Mouse (Mus musculus): ENCODE data around the gene Atp5s.

Atp5s gene

GRCm38 (mm10) chr12:69777957-69778356 is 53.2 kb downstream of the Atp5s start:
- DNase-seq (ENCODE audit: low read depth), result no peak

DNA sequence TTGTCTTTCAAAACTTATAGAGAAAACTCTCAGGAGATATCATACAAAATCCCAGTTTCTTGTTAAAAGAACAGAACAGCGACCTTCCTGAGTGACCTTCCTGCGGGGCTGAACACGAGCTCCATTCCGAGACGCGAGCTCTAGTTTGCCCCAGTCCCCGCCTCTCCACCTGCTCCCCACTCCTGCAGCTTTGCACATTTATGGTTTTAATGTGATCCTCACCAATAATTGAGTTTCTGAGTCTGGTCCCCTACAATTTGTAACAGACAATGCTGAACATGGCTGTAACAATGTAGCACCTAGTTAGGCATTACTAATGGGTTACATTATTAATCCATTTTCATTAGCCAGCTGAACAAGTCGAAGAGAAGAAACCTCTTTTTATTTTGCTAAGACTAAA is 56.7 kb downstream of the Atp5s start:
- DNase-seq (ENCODE audit: low read depth), result no peak

- DNase-seq (ENCODE audit: low read depth), result peak; percentile 43
Observed at GRCm38 (mm10) chr12:69781935-69782650, 57.3 kb downstream of the Atp5s start.

DNA sequence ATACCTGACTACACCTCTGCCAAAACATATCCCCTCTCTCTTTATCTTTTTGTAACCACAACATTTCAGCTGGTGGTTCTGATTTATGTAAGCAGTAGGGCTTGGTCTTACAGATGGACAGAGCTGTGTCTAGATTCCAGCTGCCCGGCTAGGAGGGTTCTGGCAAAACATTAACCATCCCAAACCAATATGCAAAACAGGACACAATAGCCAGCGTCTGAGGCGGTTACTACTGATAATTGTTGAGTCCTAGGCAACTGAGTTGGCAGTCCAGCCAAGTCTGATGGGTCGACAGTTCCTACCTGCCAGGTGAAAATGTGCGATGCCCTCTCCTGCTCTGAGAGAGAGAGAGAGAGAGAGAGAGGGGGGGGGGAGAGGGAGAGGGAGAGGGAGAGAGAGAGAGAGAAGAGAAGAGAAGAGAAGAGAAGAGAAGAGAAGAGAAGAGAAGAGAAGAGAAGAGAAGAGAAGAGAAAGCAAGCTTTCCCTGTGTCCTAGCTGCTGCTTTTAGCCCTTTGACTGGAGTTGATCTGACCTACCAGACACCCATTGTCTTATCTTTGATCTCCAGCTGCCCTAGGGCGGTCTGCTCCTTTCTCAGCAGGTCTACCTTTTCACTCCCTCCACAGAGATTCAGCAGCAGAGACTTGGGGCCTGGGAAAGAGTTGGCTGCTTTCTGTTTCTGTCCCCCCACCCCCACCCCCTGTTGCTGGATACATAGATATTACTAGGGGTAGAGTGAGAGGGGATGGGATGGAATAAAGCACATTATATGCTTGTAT is 58.7 kb downstream of the Atp5s start:
- peak; percentile 47 for DNase-seq (ENCODE audit: low read depth)

DNA sequence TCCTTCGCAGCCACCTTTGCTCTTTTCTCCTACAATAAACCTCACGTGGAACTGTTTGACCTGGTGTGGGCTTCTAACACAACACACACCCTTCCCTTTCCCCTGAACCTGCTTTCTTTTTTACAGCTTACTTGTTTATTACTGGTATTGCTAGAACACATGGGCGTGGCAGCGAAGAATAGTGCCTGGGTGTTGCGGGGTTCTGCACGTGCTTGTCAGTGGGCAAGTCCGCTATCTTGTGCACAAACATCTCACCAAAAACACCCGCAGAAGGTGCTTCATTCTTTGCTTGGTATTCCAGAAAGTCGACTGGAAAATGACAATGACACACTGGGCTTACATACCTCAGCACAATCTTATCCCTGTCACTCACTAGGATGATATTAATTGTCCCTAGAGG is 60.7 kb downstream of the Atp5s start:
- no peak for DNase-seq (ENCODE audit: low read depth)

GRCm38 (mm10) chr12:69788380-69788779 is 63.6 kb downstream of the Atp5s start:
- no peak for DNase-seq (ENCODE audit: low read depth)

- DNase-seq (ENCODE audit: low read depth), result no peak
Observed at GRCm38 (mm10) chr12:69789766-69790529, 65.2 kb downstream of the Atp5s start.

DNA sequence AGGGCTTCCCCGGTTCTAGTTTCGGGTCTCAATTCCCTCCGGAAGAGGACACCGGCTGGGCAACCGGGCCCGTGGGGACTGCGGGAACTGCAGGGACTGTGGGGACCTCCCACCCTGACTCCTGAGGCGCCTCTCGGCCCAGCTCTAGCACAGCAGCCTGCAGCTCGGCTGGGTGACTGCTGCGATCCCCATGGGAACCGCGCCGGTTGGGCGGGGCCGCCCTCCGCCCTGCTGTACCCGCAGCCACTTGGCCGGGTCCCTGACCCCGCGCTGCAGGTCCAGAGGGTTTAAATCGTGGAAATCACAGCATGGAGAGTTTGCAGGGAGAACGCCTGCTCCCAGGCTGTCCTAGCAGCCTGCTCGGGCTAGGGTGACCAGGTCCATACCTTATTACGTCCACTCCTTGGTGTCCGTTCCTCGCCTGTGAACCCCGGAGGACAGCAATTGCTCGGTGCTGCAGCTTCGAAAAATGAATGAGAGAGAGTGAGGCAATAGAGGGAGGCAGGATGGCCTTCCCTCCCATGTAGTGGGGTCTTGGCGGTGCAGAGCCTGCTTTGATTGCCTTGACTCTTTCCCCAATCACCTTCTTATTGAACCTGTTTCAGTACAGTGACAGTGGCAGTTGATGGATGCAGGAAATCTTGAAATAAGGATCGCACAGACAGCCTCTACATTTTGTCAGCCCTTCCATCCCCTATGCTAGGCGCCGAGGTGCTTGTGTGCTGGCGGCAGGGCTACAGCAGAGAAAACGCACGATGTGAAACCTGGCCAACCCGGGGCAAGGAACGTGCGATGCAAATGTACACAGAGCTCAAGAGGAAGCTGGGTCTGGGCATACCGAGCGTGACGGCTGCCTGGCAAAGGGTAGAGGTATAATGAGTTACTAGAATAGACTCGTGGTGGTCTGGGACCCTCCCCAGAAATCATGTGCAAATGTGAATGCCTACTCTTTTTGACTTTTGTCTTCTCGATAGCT is 66.1 kb downstream of the Atp5s start, which contains the start of gene Cdkl1:
Gene Cdkl1 (minus strand): TSS at position 738 of the 976 bp plus-strand sequence.
- DNase-seq (ENCODE audit: low read depth), result no peak

Data from 416B (cell line).